Mouse (Mus musculus): ENCODE measurements around the gene Tcf19.

Tcf19 gene

GRCm38 (mm10) chr17:35516652-35517500, at the start of gene Tcf19, which contains the start of gene Cchcr1:
Gene Tcf19 (minus strand): TSS chr17:35516824.
Gene Cchcr1 (plus strand): TSS chr17:35517100.
- DNase-seq (ENCODE audit: extremely low spot score, low spot score) = peak; percentile 96

- no peak for DNase-seq (ENCODE audit: extremely low spot score, low spot score)
Observed at GRCm38 (mm10) chr17:35558216-35558615, 41.6 kb upstream of the Tcf19 start.

- no peak for DNase-seq (ENCODE audit: extremely low spot score, low spot score)
Observed at GRCm38 (mm10) chr17:35557351-35557750, 40.7 kb upstream of the Tcf19 start.

GRCm38 (mm10) chr17:35556812-35557211, 40.2 kb upstream of the Tcf19 start:
- no peak for DNase-seq (ENCODE audit: extremely low spot score, low spot score)

GRCm38 (mm10) chr17:35556186-35556765, 39.7 kb upstream of the Tcf19 start:
- DNase-seq (ENCODE audit: extremely low spot score, low spot score) = no peak

- no peak for DNase-seq (ENCODE audit: extremely low spot score, low spot score)
Observed at GRCm38 (mm10) chr17:35554761-35555397, 38.3 kb upstream of the Tcf19 start.

GRCm38 (mm10) chr17:35554321-35554720, 37.7 kb upstream of the Tcf19 start:
- no peak for DNase-seq (ENCODE audit: extremely low spot score, low spot score)

GRCm38 (mm10) chr17:35551881-35552414, 35.3 kb upstream of the Tcf19 start, which contains the start of gene Cdsn:
Gene Cdsn (plus strand): TSS chr17:35552128.
- no peak for DNase-seq (ENCODE audit: extremely low spot score, low spot score)

GRCm38 (mm10) chr17:35550871-35551270, 34.2 kb upstream of the Tcf19 start:
- no peak for DNase-seq (ENCODE audit: extremely low spot score, low spot score)

GRCm38 (mm10) chr17:35550143-35550494, 33.5 kb upstream of the Tcf19 start:
- DNase-seq (ENCODE audit: extremely low spot score, low spot score) = no peak

- no peak for DNase-seq (ENCODE audit: extremely low spot score, low spot score)
Observed at GRCm38 (mm10) chr17:35549437-35550142, 33.0 kb upstream of the Tcf19 start.

- DNase-seq (ENCODE audit: extremely low spot score, low spot score) = no peak
Observed at GRCm38 (mm10) chr17:35548636-35549035, 32.0 kb upstream of the Tcf19 start.

GRCm38 (mm10) chr17:35547465-35547864, 30.8 kb upstream of the Tcf19 start:
- DNase-seq (ENCODE audit: extremely low spot score, low spot score) = no peak

- peak; percentile 66 for DNase-seq (ENCODE audit: extremely low spot score, low spot score)
Observed at GRCm38 (mm10) chr17:35544680-35545079, 28.1 kb upstream of the Tcf19 start.

- DNase-seq (ENCODE audit: extremely low spot score, low spot score) = no peak
Observed at GRCm38 (mm10) chr17:35544001-35544400, 27.4 kb upstream of the Tcf19 start.

GRCm38 (mm10) chr17:35543412-35543861, 26.8 kb upstream of the Tcf19 start:
- no peak for DNase-seq (ENCODE audit: extremely low spot score, low spot score)

- DNase-seq (ENCODE audit: extremely low spot score, low spot score) = no peak
Observed at GRCm38 (mm10) chr17:35542761-35543411, 26.3 kb upstream of the Tcf19 start.

GRCm38 (mm10) chr17:35539540-35539939, 22.9 kb upstream of the Tcf19 start:
- DNase-seq (ENCODE audit: extremely low spot score, low spot score) = no peak

- no peak for DNase-seq (ENCODE audit: extremely low spot score, low spot score)
Observed at GRCm38 (mm10) chr17:35538476-35538875, 21.9 kb upstream of the Tcf19 start.

- DNase-seq (ENCODE audit: extremely low spot score, low spot score) = no peak
Observed at GRCm38 (mm10) chr17:35537421-35537820, 20.8 kb upstream of the Tcf19 start.

GRCm38 (mm10) chr17:35534343-35534742, 17.7 kb upstream of the Tcf19 start:
- peak; percentile 67 for DNase-seq (ENCODE audit: extremely low spot score, low spot score)
